Mouse (Mus musculus): ENCODE measurements around the gene Cdh4. TPM values are rescaled to one million over a fixed set of nuclear protein-coding genes. Genes with fewer than 3 reads are reported as not detected.

Cdh4 gene
- total RNA-seq, 2 experiments from 2014 or later: 19.0 to 31.0 TPM

- intact Hi-C loops (cut with DNase I): no loop called here
- no peak for DNase-seq (ENCODE audit: low spot score in 2 of 2)
These were observed 263.2 kb downstream of the Cdh4 start for GRCm38 (mm10) chr2:179705461-179705860.

- intact Hi-C loops (cut with DNase I): no loop called here
- DNase-seq (ENCODE audit: low spot score in 2 of 2): no peak
These were observed 264.4 kb downstream of the Cdh4 start for GRCm38 (mm10) chr2:179706616-179707015.

- intact Hi-C loops (cut with DNase I): no loop called here
- DNase-seq (ENCODE audit: low spot score in 2 of 2): no peak
These were observed 266.9 kb downstream of the Cdh4 start for GRCm38 (mm10) chr2:179709111-179709510.

DNA sequence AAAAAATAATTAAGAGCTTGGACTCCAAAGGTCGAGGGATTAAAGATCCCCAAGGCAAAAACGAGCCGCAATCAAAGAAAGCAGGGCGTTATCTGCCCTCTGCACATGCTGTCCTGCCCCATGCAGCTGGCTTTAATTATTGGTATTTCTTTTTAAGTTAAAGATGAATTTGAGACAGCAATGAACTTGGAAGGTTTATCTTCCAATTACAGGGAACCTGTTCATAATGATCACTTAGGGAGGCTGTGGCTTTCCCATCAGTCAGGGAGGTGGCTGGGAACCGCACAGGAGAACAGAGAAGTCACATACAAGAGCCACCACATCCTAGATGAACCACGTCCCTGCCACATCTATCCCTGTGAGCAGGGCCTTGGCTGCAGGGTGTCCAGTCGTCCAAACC is 270.5 kb downstream of the Cdh4 start:
- no peak for DNase-seq (ENCODE audit: low spot score in 2 of 2)
- intact Hi-C loops (cut with DNase I): no loop called here

DNA sequence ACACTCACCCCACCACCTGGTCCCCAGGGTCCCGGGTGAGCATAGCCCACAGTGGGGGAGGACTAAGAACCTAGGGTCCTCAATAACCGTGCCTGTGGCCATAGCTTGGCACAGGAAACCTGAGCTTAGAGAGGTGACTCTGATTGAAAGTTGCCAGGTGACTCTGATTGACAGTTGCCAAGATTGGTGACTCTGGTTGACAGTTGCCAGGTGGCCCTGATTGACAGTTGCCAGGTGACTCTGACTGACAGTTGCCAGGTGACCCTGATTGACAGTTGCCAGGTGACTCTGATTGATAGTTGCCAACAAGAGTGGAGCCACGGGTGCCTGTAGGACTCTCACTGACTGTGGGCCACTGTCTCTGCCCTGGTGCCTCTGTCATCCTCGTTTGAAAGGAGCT is 271.1 kb downstream of the Cdh4 start:
- DNase-seq (ENCODE audit: low spot score in 2 of 2): no peak

GRCm38 (mm10) chr2:179714145-179714544 is 271.9 kb downstream of the Cdh4 start:
- DNase-seq (ENCODE audit: low spot score in 2 of 2): no peak
- intact Hi-C loops (cut with DNase I): no loop called here

More for the DNA sequence above, 271.1 kb downstream of the Cdh4 start:
- intact Hi-C loops (cut with DNase I): no loop called here

- intact Hi-C loops (cut with DNase I): no loop called here
- DNase-seq (ENCODE audit: low spot score in 2 of 2): no peak
These were observed 273.1 kb downstream of the Cdh4 start for GRCm38 (mm10) chr2:179715375-179715774.

DNA sequence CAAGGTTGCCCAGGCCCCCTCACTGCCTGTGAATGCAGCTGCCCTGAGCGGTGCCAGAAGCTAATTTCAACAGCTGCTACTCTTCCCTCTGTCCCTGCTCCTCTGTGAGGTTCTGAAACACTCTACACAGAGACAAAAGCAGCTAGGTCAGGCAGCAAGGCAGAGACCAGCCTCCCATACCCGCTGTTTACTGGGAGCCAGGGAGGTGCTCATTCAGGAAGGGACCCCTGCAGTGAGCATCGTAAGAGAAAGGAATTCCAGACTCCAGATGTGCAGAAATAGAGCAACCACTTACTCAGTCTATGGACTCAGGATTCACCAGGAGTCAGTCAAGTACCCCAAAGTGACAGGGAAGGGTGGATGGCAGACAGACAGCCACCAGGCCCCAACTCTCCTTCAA is 278.1 kb downstream of the Cdh4 start:
- DNase-seq (ENCODE audit: low spot score in 2 of 2): no peak
- intact Hi-C loops (cut with DNase I): loop anchor here (5.0 kb wide), 1 partner anchor 152 kb away; no protein-coding TSS in a partner anchor

- peak in 1 of 2 experiments; percentile 11 for DNase-seq (ENCODE audit: low spot score in 2 of 2)
These were observed 279.6 kb downstream of the Cdh4 start for GRCm38 (mm10) chr2:179721534-179722516.

GRCm38 (mm10) chr2:179722776-179723386 is 280.6 kb downstream of the Cdh4 start:
- intact Hi-C loops (cut with DNase I): loop anchor here (5.0 kb wide), 1 partner anchor 149 kb away; no protein-coding TSS in a partner anchor
- no peak for DNase-seq (ENCODE audit: low spot score in 2 of 2)

More at GRCm38 (mm10) chr2:179721534-179722516, 279.6 kb downstream of the Cdh4 start:
- intact Hi-C loops (cut with DNase I): loop anchor here (5.0 kb wide), 1 partner anchor 150 kb away; no protein-coding TSS in a partner anchor

DNA sequence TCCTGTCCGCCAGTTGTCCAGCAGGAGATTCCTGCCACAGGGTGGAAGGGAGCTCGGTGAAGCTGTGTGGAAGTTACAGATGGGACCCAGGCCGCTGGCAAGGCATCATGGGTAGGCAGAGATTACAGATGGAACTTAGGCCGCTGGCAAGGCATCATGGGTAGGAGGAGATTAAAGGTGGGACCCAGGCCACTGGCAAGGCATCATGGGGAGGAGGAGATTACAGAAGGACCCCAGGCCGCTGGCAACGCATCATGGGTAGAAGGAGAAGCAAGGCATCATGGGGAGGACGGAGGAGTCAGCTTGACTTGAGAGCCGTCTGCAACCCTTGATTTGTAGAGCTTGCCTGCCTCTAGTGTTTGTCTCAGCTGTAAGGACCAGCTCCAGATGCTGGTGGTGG is 281.2 kb downstream of the Cdh4 start:
- intact Hi-C loops (cut with DNase I): loop anchor here (5.0 kb wide), 1 partner anchor 149 kb away; no protein-coding TSS in a partner anchor
- DNase-seq (ENCODE audit: low spot score in 2 of 2): no peak

DNA sequence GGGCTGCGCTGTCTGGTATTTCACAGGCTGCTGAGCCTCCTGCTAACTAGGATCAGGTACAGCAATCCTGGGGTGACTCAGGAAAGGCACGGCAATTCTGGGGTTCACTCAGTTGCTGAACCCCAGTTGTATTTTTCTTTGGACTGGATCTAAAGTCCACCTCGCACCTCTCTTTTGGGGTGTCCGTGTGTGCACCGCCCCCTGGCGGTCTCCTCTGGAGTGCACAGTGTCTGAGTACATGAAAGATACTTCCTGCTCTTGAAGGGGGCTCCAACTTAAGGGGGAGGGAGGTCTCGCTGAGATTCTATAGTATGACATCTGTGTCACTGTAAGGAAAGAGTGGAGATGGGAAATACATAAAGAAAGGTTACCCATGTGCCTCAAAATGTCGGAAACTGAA is 286.8 kb downstream of the Cdh4 start:
- intact Hi-C loops (cut with DNase I): no loop called here
- DNase-seq (ENCODE audit: low spot score in 2 of 2): no peak

GRCm38 (mm10) chr2:179729802-179730201 is 287.6 kb downstream of the Cdh4 start:
- intact Hi-C loops (cut with DNase I): no loop called here
- no peak for DNase-seq (ENCODE audit: low spot score in 2 of 2)

DNA sequence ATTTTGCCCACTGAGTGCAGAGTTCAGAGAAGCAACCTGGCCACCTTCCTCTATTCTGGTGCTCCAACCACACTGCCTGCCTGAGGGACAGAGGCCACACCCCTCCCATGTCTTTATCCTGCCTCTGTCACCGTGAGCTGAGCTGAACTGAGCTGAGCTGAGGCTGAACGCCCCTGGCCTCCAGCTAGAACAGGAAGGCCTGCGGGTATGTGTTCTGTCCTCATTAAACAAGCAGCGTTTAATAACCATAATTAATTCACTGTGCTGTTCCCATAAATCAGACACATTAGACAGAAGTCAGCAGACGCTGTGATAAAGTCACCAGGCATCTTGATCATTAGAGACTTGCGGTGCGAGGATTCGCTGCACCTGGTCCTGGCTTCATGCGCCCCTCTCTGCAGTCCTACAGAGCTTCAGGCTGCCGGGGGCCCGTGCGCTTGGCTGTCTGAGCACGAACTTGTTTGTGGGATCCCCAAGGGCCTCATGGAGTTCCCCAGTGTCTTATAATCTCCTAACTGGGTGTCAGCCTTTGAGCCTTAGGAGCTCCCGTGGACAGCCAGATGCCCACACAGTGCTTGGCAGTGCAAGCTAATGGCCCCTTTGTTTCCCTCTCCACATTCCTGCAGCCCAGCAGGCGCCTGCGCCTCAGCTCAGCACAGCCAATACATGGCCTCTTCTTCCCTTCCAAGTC is 291.1 kb downstream of the Cdh4 start:
- DNase-seq (ENCODE audit: low spot score in 2 of 2): no peak
- intact Hi-C loops (cut with DNase I): no loop called here

DNA sequence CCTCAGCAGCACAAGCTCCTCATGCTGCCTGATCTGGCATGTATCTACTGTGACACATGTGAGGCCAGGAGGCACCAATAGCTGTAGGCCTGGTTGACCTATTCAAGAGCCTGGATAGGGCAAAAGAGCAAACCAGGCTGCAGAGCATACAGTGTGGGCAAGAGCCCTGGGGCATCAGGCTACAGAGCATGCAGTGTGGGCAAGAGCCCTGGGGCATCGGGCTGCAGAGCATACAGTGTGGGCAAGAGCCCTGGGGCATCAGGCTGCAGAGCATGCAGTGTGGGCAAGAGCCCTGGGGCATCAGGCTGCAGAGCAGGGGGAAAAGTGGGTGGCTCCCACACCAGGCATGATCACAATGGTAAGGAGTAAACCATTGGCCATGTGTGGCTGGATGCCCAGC is 300.2 kb downstream of the Cdh4 start:
- intact Hi-C loops (cut with DNase I): no loop called here

DNA sequence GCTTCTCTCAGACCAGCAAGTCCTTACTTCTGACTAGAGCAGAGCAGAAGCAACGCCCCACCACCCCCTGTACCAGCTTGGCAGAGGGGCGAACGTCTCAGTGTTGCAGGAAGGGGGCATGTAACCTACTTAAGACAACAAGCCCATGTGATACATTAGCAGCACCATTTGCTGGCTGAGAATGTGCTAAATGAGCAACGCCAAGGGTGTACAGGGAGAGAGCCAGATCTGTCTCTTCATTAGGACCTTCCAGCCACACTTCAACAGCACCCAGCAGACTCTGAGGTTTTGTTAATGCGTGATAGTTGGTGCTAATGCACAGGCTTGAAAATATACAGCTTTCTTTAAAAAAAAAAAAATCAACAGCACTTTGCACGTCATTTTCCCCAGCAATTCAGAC is 300.6 kb downstream of the Cdh4 start:
- intact Hi-C loops (cut with DNase I): no loop called here
- DNase-seq (ENCODE audit: low spot score in 2 of 2): no peak

More for the DNA sequence above, 300.2 kb downstream of the Cdh4 start:
- DNase-seq (ENCODE audit: low spot score in 2 of 2): no peak

DNA sequence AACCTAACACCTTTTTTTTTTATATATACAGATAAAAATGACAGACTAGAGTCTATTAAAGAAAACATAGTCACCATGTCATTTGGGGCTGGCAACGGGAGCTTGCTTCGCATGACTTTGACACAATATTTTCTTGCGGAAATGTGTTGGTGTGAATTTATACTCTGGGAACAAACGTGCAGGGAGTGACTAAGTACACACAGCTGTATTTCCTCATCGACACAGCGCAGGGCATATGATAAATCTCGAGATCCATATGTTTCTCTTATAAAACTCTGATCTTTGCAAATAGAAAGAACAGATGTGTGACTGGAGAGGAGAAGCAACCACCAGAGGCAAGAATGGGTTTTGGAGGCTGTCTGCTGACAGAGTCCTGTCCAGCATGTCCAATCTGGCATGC is 304.3 kb downstream of the Cdh4 start:
- intact Hi-C loops (cut with DNase I): no loop called here
- DNase-seq (ENCODE audit: low spot score in 2 of 2): no peak

DNA sequence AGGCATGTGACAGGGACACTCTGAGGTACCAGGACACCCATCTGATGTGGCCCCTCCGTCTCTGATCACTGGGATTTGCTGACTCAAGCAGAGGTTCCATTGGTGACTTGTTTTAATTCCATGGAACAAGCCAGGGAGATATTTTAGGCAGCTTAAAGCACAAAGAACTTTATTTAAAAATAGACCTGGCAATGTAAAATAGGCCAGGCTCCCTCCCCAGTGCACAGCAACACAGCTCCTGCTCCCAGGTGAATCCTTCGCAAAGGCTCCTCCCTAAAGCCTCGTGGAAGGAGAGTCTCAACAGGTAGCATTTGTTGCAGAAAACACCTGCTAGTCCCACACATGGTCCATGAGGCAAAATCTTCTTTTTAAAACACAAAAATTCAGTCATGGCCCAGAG is 307.2 kb downstream of the Cdh4 start:
- intact Hi-C loops (cut with DNase I): no loop called here
- no peak for DNase-seq (ENCODE audit: low spot score in 2 of 2)

- intact Hi-C loops (cut with DNase I): no loop called here
- no peak for DNase-seq (ENCODE audit: low spot score in 2 of 2)
These were observed 311.6 kb downstream of the Cdh4 start for GRCm38 (mm10) chr2:179753811-179754210.

DNA sequence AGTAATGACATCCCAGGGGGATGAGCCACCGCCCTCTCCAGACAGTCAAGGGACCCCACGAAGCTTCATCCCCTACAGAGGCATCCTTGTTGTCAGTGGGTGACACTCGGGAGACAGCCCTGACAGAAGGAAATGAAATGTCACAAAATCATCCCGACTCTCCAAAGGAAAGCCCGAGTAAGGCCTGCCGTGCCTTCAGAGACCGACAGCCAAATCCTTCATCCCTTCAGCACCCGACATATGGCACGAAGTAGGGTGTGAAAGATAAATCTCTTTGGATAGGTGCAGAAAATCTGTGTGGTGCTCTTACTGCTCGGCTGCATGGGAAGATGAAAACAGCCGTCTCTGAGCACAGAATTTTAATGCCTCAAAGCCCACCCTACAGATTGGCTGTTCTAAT is 312.5 kb downstream of the Cdh4 start:
- DNase-seq (ENCODE audit: low spot score in 2 of 2): no peak
- intact Hi-C loops (cut with DNase I): no loop called here
